Mouse (Mus musculus) adrenal gland, adult 18-20 months (tissue): ENCODE data around the gene D930048N14Rik. TPM values are rescaled to one million over a fixed set of nuclear protein-coding genes. Genes with fewer than 3 reads are reported as not detected.
"Not testable (repeated sequence)": the region's sequence is repeated elsewhere in the genome, so short reads cannot be mapped to it uniquely, and the experiment has no call there.

ENCODE experiments used
- DNase-seq, 2 experiments: peaks; one replicate each; pipeline ENCODE4 v3.0.0; 2021 to 2022; ENCODE audit warnings: low spot score in 2 of 2
- total RNA-seq, 2 experiments: library from RNA; stranded (reverse); gene quantifications; 1 replicate in 1 of 2; 2 replicates in 1 of 2; pipeline ENCODE4 v1.2.3; 2021

D930048N14Rik gene
- total RNA-seq, 2 experiments from 2014 or later, result 1.3 TPM

- no peak for DNase-seq
These were observed 23.3 kb upstream of the D930048N14Rik start for GRCm38 (mm10) chr11:51627425-51627824.

GRCm38 (mm10) chr11:51627907-51628306, 22.8 kb upstream of the D930048N14Rik start:
- DNase-seq, result no peak

- DNase-seq, result no peak
These were observed 21.0 kb upstream of the D930048N14Rik start for GRCm38 (mm10) chr11:51629651-51630314.

- DNase-seq, result no peak
These were observed 18.5 kb upstream of the D930048N14Rik start for GRCm38 (mm10) chr11:51632130-51632753.

GRCm38 (mm10) chr11:51633200-51633599, 17.6 kb upstream of the D930048N14Rik start:
- not testable (repeated sequence) for DNase-seq

GRCm38 (mm10) chr11:51633721-51634120, 17.0 kb upstream of the D930048N14Rik start:
- DNase-seq, result no peak

- DNase-seq, result no peak
These were observed 15.6 kb upstream of the D930048N14Rik start for GRCm38 (mm10) chr11:51635127-51635524.

- DNase-seq, result peak; percentile 86 to 88
These were observed 15.0 kb upstream of the D930048N14Rik start, which contains the start of gene Rmnd5b for GRCm38 (mm10) chr11:51635525-51636322. Gene Rmnd5b (minus strand): TSS chr11:51635896.

GRCm38 (mm10) chr11:51636323-51636684, 14.4 kb upstream of the D930048N14Rik start:
- DNase-seq, result no peak

- no peak for DNase-seq
These were observed 12.8 kb upstream of the D930048N14Rik start for GRCm38 (mm10) chr11:51637971-51638414.

GRCm38 (mm10) chr11:51638497-51638896, 12.3 kb upstream of the D930048N14Rik start:
- DNase-seq, result no peak

GRCm38 (mm10) chr11:51640748-51641147, 10.0 kb upstream of the D930048N14Rik start:
- no peak for DNase-seq

- DNase-seq, result no peak
These were observed 7.6 kb upstream of the D930048N14Rik start for GRCm38 (mm10) chr11:51643202-51643601.

GRCm38 (mm10) chr11:51643761-51644160, 7.0 kb upstream of the D930048N14Rik start:
- DNase-seq, result no peak

GRCm38 (mm10) chr11:51644217-51644616, 6.5 kb upstream of the D930048N14Rik start:
- DNase-seq, result no peak

- DNase-seq, result no peak
These were observed 5.5 kb upstream of the D930048N14Rik start for GRCm38 (mm10) chr11:51645293-51645692.

GRCm38 (mm10) chr11:51646245-51646644, 4.5 kb upstream of the D930048N14Rik start:
- no peak for DNase-seq

GRCm38 (mm10) chr11:51646751-51647667, 3.7 kb upstream of the D930048N14Rik start:
- no peak for DNase-seq

GRCm38 (mm10) chr11:51648566-51648965, 2.2 kb upstream of the D930048N14Rik start:
- no peak for DNase-seq

- no peak for DNase-seq
These were observed 1.5 kb upstream of the D930048N14Rik start for GRCm38 (mm10) chr11:51649111-51649888.
